9 mouse cellular contexts compared by ENCODE assay signal in genomic region chr6:47244642-47245041, GRCm38 (mm10).
DNase-seq lines count a peak whose midpoint lies in the region; ATAC-seq and TF ChIP-seq lines count a peak whose summit lies in the region.
"Had no signal": no experiment of that assay in that cellular context is flagged by ENCODE, and none has a peak within 500 bp of the region (broad histone marks: within the 10 kb centered on the region; RNA-seq: fewer than 3 reads in every experiment).

No protein-coding gene starts in this region.

- no peak for TF ChIP-seq EP300 in stomach, postnatal 0 days (optimal IDR thresholded peaks at IDR 0.05)

- ATAC-seq in lung, embryonic 16.5 days (ENCODE audit: low read depth) = no peak
- ATAC-seq in liver, embryonic 13.5 days (ENCODE audit: low read depth) = no peak
- ATAC-seq in stomach, postnatal 0 days (ENCODE audit: low FRiP score, low TSS enrichment) = no peak

- H3K4me1 ChIP-seq in lung, embryonic 16.5 days (replicated peaks; ENCODE audit: control insufficient read depth, insufficient read depth, low read length) = peaks cover 4% of the 10 kb centered on the region; the same call in 1 of the 2 replicates
- H3K4me1 ChIP-seq in lung, adult 2 months (ENCODE audit: control insufficient read depth, insufficient read depth, low read length) = no peaks in the 10 kb centered on the region
- H3K4me1 ChIP-seq in liver, embryonic 13.5 days (replicated peaks) = peaks cover 14% of the 10 kb centered on the region
- H3K4me1 ChIP-seq in stomach, postnatal 0 days (replicated peaks; ENCODE audit: control insufficient read depth, insufficient read depth) = no peaks in the 10 kb centered on the region

- no peak for TF ChIP-seq POLR2A in lung, adult 2 months (IDR thresholded peaks at IDR 0.05; ENCODE audit: borderline replicate concordance, extremely low read depth, low read depth, low read length)

- no peaks in the 10 kb centered on the region for H3K27me3 ChIP-seq in lung, embryonic 16.5 days (ENCODE audit: control insufficient read depth, insufficient read depth, low read depth, low read length)
- no peaks in the 10 kb centered on the region for H3K27me3 ChIP-seq in liver, embryonic 13.5 days
- no peaks in the 10 kb centered on the region for H3K27me3 ChIP-seq in stomach, postnatal 0 days (ENCODE audit: control insufficient read depth, insufficient read depth, low read length)

- H3K36me3 ChIP-seq in lung, embryonic 16.5 days (ENCODE audit: control insufficient read depth, insufficient read depth, low read length) = no peaks in the 10 kb centered on the region
- H3K36me3 ChIP-seq in liver, embryonic 13.5 days = no peaks in the 10 kb centered on the region
- no peaks in the 10 kb centered on the region for H3K36me3 ChIP-seq in stomach, postnatal 0 days (ENCODE audit: control insufficient read depth, insufficient read depth, low read length)

- peak; percentile 23 for DNase-seq in embryo, embryonic 10 days (ENCODE audit: low spot score)
- DNase-seq in embryo, embryonic 11 days = no peak
- no peak for DNase-seq in lung, adult 2 months
- no peak for DNase-seq in liver, embryonic 13.5 days
- DNase-seq in stomach, postnatal 0 days (ENCODE audit: low spot score) = no peak
- no peak for DNase-seq in cerebellum, postnatal 10 days
- DNase-seq in adipocyte (ENCODE audit: low spot score) = no peak
- DNase-seq: heart, adult 18-20 months had no signal

- TF ChIP-seq CTCF in lung, adult 2 months (IDR thresholded peaks at IDR 0.05; ENCODE audit: insufficient read depth, low read length) = no peak
- TF ChIP-seq CTCF in stomach, postnatal 0 days (IDR thresholded peaks at IDR 0.05; ENCODE audit: low read depth) = no peak

- no peak overlapping the region for H3K27ac ChIP-seq in lung, embryonic 16.5 days (ENCODE audit: low read length)
- no peak overlapping the region for H3K27ac ChIP-seq in liver, embryonic 13.5 days
- H3K27ac ChIP-seq in stomach, postnatal 0 days (replicated peaks) = no peak overlapping the region

- no peak overlapping the region for H3K4me3 ChIP-seq in lung, embryonic 16.5 days (ENCODE audit: low read length)
- no peak overlapping the region for H3K4me3 ChIP-seq in lung, adult 2 months (replicated peaks; ENCODE audit: extremely low read depth, low read depth, low read length)
- H3K4me3 ChIP-seq in liver, embryonic 13.5 days (replicated peaks) = peak overlapping the region; percentile 27
- no peak overlapping the region for H3K4me3 ChIP-seq in stomach, postnatal 0 days (ENCODE audit: low read depth, low read length)

- no peaks in the 10 kb centered on the region for H3K9me3 ChIP-seq in lung, embryonic 16.5 days (ENCODE audit: control insufficient read depth, low read length)
- H3K9me3 ChIP-seq in liver, embryonic 13.5 days (replicated peaks) = no peaks in the 10 kb centered on the region
- H3K9me3 ChIP-seq in stomach, postnatal 0 days (ENCODE audit: control insufficient read depth, low read length) = no peaks in the 10 kb centered on the region

- no peak overlapping the region for H3K9ac ChIP-seq in lung, embryonic 16.5 days (ENCODE audit: low read length)
- peak overlapping the region; percentile 40; the same call in 1 of the 2 replicates for H3K9ac ChIP-seq in liver, embryonic 13.5 days
- no peak overlapping the region for H3K9ac ChIP-seq in stomach, postnatal 0 days (ENCODE audit: low read length)

- 28% methylated on average over 7 of the region's 7 CpGs for WGBS in lung, embryonic 16.5 days
- WGBS in lung, adult 2 months = 43% methylated on average over 7 of the region's 7 CpGs
- WGBS in liver, embryonic 13.5 days (ENCODE audit: insufficient replicate concordance) = 27% methylated on average over 7 of the region's 7 CpGs
- 27% methylated on average over 7 of the region's 7 CpGs for WGBS in stomach, postnatal 0 days

- 0 out of 2 replicates have a peak overlapping the region, but pooled peaks have one; percentile 32 for H3K4me2 ChIP-seq in lung, embryonic 16.5 days (ENCODE audit: low read depth, low read length)
- peak overlapping the region; percentile 44 for H3K4me2 ChIP-seq in liver, embryonic 13.5 days
- H3K4me2 ChIP-seq in stomach, postnatal 0 days (replicated peaks; ENCODE audit: low read depth) = peak overlapping the region; percentile 3; the same call in 1 of the 2 replicates
